Mouse (Mus musculus) cerebellum, postnatal 36 days (tissue): Measurements from ENCODE around the gene Srd5a1.
"Not testable (repeated sequence)": the region's sequence is repeated elsewhere in the genome, so short reads cannot be mapped to it uniquely, and the experiment has no call there.

Source experiments
- DNase-seq, 2 experiments: peaks; one replicate each; pipeline ENCODE4 v3.0.0; 2021 to 2022; ENCODE audit warnings: mixed read lengths in 2 of 2

Srd5a1 gene

DNA sequence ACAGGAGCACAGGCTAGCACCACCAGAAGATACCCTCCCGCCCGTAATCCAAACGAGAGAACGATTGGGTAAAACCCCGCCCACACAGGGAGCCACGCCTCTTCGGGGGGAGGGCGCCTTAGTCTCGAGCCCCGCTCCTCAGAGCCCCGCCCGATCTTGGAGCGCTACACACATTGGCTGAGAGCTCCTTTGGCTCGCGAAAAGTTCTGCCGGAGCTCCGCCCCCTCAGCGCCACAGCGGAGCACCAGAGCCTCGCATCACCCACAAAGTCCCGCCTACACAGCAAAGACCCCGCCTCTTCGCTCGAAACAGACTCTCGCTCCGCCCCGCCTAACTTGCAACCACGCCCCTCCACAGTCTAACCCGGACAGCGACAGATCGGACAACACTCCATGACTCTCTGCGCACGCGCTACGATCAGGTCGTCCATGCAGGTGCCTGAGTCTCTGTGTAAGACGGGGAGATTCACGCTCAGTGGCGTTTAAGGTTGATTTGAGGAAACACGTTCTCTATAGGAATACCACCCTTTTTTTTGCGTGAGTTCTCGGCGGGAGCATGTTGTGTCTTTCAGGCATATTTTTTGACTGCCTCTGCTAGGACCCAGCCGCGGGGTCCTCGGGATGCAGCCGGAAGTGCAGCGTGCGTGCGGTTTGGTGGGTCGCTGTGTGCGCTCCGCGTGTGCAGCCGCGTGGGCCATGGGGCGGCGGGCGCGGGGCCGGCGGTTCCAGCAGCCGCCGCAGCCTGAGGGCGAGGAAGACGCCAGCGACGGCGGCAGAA lies at the start of gene Srd5a1:
Srd5a1 (minus strand) TSS at position 45 of the 777 bp plus-strand sequence.
- peak; percentile 97 to 99 for DNase-seq

DNA sequence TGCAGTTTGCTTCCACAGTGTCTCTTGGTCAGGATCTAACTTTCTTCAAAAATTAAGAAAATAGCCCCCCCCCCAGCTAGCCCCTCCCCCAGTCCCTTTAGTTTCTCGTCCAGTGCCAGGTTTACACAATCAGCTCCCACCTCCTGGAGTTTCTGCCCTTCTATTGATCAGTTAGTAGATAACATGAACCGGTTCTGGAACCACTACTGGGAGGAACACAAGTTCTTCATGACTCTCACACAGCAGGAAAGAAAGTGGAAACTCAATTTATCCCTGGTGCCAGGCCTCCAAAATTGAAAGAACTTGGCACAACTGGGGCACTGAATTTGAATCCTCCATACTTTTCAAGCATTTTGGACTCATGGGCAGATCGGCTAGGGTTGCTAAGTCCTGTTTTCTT lies 43.3 kb upstream of the Srd5a1 start:
- no peak for DNase-seq

DNA sequence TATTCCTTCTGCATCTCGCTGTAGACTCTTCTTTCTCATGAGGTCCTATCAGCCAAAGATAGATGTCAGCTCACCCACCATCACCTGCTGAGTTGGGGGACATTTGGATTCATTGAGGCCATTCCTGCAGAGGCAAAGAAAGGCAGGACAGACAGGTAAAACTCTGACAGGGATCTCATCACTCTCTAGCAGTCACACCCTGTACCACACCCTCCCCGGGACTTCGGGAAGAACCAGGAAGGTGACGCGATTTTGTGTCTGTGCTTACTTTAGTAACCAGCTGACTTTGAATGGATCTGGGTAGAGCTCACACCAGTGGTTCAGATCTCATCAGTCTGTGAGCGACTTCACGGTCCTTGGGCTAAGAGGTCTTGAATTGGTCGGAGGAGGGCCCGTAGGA lies 35.2 kb upstream of the Srd5a1 start:
- no peak for DNase-seq

DNA sequence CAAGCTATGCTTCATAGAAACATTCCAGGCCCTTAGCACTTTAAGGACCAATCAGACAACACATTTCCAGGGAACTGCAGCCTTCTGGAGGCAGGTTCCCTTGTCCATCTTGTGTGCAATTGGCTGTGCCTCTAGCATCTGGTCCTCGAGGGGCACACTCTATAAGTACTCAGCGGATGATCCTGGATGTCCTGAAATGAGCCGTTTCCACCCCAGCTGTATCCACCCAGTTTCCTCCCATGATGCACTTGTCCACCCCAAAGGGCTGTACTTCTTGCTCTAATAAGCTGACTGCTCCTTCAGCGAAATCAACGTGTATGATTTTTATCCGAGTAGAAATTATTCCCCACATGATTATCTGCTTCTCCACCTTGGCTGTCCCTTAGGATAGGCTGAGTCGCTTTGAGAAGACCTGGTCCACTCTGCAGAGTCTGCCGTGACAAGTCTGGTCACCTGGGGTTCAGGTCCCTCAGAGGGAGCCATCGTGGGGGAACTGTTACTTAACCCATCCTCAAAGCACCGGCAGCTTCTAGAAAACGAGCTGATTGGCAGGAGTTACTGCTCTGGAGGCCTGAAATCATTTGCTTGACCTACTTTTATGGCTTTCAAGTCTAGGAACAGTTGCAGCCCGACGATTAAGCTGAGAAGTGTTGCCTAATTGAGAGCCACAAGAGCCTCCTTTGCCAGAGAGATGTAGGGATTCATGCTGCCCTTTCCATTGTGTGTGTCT lies 34.6 kb upstream of the Srd5a1 start:
- no peak for DNase-seq

DNA sequence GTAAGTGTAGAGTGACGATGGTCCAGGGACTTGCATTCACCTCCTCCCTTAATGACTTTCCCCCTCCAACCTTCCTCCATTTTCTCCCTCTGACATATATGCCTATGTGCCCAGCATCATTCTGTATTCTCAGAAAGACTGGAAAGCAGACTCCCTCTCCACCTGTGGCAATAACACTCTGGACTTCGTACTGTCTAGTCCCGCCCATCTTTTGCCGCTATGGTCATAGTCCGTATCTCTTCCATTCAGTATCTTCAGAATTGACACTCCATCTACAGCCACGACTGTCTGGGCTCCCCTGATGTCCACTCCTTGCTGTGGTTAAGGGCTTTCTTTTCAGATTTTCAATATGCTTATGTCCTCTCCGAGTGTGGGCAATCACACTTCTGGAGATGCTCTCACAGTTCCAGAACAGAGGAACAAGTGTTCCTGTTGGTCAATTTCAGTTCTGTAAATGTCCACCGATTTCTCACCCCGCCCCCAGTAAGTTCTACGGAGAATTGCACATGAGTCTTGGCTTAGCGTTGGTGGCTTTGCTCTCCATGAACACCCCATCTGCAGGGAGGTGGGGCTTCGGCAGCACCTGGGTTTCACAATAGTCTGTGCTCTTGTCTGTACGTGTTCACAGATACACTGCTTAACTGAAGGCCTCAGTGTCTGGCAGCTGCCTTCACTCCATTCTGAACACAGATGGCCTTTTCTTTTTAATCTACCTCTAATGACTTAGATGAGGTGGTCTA lies 33.4 kb upstream of the Srd5a1 start:
- DNase-seq = no peak

DNA sequence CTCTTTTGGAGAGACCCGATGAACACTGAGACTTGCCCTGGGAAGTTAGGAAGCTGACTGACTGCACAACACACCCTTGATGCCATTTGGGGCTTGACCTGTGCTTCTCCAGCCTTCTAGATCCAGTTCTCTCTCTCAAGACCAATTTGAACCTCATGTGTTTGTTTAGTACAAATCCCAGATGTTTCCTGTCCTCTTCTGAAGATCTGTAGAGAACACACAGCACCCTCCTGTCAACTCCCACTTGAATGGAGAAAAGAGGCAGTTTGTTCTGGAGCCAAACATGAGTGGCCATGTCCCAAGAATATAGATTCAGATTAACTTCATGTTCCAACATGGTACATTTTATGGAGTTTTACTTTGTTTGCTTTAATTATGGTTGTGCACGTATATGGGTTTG lies 32.7 kb upstream of the Srd5a1 start:
- no peak for DNase-seq

DNA sequence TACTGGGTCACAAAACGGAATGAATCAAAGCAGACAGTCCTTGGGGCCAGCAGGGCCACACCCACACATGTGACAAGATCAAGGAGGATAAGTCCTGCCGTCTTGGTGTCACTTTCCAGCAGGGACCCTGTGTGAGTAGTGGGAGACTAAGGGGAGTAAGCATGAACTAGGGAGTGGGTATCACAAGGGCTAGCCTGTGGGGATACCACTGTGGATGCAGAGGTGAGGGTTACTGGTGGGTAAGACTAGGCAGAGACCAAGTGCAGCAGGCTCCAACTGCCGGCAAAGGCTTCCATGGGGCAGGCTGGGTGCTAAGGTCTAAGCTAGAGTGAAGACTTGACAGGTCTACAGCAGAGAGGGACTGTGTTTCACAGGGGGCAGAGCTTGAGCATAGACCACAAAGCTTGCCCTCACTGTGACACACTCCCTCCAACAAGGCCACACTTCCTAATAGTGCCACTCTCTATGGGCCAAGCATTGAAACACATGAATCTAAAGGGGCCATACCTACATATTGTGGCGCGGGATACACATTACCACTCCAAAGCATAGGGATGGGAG lies 31.5 kb upstream of the Srd5a1 start:
- no peak for DNase-seq

DNA sequence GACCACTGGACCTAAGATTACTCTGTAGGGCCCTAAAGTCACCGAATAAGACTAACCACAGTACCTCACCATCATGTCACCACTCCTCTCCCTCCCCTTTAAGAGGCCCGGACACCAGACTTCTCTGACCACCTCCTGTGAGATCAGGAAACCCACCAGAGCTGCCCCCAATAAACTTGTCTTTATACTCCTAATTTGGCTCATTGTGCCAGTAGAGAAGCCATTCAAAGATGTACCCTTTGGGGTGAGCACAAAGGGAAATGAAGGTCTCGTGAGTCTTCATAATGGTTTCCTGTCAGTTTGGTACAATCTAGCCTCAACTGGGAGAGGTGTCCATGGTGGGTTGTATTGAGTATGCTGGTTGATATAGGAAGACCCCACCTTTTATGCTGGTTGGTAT lies 29.8 kb upstream of the Srd5a1 start:
- DNase-seq = no peak

DNA sequence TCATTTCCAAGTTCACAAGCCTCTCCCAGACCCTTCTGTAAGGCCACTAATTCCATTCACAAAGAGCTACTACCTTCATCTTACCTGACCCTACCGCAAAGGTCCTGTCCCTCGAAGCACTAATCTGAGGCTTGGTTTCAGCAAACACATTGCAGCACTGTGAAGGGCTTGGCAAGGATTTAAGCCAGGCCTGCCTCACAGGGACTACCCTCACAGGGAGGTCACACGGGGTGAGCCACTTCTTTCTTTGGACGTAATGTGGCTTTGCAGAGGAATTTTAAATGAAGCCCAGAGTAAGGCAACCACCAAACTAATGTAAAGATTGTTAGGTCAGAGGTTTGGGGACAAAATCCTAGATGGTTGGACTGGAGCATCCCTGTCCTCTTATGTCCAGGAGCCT lies 29.3 kb upstream of the Srd5a1 start:
- DNase-seq = no peak

DNA sequence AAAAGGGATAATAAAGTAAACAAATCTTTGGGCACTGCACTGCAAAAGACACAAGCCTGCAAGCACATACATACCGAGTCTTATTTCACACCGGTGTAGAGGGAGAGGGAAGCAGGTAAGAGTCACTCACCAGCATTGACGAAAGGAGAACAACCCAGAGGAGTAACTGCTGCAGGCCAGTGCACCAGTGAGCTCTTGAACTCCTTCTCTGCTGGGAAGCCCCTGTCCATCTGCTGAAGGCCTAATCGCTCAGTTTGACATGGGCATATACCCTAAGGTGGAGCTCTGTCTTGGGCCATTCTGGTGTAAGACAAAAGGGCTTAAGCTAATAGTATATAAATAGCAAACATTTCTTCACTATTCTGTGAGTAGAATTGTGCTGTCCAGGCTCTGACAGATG lies 28.9 kb upstream of the Srd5a1 start:
- no peak for DNase-seq

DNA sequence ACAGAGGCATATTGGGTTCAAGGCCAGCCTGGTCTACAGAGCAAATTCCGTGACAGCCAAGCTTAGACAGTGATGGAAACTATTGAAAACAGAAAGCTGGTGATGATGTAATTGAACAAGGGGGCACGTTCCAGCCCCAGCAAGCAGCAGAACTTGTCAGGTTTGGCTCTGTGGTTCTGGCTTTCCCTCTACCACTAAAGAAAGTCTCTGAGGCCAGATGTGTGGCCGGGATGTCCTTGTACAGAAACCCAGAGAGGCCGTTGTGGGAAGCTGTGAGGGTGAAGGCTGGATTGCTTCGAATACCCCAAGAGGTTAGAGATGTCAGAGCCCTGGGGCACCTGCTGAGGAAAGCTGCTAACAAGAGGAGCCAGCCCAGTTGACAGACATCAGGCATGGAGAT lies 28.0 kb upstream of the Srd5a1 start:
- DNase-seq = no peak

DNA sequence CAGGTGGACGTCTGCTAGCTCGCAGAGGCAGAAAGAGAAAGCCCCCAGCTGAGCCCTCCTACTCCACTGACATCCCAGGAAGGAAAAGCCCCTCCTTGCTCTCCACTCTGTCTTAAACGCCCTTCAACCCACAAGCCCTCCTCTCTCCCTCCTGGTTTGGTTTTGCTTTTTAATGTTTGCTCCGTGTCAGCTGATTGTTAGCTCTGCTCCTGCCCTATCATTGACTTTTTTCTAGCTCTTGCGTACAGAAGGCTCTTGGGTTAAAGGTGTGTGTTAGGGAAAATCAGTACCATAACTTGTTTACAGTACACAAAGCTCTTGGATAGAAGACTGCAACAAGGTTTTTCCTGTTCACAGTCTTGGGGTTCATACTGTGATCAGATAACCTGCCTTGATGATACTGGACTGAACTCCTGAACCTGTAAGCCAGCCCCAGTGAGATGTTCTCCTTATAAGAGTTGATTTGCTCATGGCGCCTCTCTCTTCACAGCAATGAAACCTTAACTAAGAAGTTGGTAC lies 26.9 kb upstream of the Srd5a1 start:
- DNase-seq = no peak

DNA sequence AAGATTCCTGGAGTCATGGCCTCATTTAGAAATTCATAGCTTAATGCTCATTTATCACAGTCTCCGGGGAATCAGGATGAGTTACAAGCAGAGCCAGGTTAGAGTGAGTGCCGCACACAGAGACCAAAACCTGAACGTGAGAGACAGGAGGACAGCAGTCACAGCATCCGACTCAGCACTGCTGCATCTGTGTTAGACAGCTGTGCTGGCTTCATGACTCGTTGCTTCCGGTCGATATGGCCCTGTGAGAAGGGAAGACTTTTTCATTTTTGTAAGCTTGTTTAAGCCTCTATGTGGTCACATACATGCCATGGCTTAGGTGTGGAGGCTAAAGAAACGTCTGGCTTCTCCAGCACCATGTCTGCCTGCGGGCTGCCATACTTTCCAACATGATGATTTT lies 26.4 kb upstream of the Srd5a1 start:
- no peak for DNase-seq

DNA sequence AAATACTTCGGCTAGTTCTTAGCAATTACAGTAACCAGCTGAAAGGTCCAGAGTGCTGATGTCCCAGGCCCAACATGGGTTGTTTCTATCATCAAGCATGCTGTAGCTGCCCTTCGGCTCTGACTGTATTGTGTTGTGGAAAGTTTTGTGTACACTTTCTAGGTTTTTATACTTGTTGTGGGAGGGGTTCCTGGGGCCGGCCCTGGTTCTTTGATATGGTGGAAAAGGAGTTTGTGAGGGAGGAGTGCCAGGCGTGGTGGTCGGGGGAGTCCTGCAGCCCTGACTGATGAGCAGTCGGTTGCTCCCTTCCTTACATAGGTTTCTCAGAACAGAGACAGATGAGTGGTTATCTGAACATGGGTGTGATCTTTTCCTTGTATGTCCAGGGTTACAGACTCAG lies 25.6 kb upstream of the Srd5a1 start:
- DNase-seq = no peak

DNA sequence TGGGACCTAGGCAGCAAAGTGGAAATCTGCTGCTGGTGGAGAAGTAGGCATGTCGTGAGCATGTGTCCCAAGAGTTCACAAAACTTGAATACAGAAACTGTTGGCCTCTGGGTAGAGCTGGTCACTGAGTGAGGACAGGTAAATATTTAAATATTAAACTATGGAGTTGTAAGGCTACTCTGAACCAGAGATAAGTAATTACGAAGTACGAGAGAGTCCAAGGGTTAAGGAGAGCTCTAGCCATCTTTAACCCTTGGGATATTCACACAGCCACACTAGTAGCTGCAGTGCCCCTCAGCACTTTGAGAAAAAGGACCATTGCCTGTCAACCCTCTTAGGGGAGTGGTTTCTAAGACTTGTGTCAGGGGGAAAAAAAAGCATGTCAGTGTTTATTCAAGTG lies 25.1 kb upstream of the Srd5a1 start:
- DNase-seq = no peak

DNA sequence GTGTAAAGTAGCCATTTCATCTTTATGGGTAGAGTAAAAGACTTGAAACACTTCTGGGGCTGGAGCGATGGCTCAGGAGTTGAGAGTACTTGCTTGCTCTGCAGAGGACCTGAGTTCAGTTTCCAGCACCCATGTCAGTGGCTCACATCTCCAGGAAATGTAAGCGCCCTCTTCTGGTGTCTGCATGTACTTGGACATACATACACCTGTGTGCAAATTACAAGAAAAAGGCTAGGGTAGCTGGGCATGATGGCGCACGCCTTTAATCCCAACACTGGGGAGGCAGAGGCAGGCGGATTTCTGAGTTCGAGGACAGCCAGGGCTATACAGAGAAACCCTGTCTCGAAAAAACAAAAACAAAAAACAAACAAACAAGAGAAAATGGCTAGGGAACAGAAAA lies 24.6 kb upstream of the Srd5a1 start:
- DNase-seq = not testable (repeated sequence)

DNA sequence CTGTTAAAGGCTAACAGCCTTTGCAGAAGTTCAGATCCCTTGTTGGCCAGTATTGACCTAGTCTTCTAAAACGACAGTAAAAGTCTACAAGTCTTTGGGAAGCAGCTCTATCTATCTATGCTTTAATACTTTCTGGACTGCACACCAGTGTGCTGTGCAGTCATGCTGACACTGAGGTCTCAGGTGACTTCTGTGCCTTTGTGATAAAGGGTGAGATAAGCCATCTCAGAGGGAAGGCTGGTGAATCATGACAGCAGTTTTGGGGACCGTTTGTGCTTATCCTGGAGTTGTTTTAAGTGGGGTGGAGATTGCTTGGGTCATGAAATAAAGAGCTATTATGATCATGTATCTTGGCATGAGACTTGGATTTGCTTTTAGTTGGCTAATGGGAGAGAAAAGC lies 22.7 kb upstream of the Srd5a1 start:
- no peak for DNase-seq

DNA sequence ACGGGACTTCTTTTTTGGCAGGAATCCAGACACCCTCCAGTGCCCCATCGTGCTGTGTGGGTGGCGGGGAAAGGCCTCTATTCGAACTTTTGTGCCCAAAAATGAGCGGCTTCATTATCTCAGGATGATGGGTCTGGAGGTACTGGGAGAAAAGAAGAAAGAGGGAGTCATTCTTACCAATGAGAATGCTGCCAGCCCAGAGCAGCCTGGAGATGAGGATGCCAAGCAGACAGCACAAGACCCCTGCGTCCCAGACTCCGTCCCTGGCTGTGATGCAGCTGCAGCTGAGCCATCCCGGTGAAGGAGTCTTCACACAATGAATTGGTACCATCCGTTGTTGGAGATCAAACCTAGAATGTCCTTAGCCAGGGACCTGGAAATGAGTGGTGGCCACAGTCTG lies 22.3 kb upstream of the Srd5a1 start:
- no peak for DNase-seq

DNA sequence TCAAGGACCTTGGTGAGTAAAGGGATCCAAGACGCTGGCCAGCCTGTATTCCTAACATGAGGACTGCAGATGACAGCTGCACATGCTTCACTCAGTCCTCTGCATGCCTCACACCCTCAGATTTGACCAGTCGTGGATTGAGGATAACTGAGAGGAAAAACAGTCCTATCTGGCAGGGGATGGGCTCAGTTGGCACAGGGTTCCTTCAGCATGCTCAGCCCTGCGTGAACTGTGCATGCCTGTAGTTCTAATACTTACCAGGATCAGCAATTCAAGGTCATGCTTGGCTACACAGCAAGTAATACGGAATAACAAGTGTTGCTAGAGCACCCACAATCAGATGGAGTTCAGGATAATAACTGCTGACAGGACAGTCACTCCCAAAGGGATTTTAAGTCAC lies 20.4 kb upstream of the Srd5a1 start:
- no peak for DNase-seq

DNA sequence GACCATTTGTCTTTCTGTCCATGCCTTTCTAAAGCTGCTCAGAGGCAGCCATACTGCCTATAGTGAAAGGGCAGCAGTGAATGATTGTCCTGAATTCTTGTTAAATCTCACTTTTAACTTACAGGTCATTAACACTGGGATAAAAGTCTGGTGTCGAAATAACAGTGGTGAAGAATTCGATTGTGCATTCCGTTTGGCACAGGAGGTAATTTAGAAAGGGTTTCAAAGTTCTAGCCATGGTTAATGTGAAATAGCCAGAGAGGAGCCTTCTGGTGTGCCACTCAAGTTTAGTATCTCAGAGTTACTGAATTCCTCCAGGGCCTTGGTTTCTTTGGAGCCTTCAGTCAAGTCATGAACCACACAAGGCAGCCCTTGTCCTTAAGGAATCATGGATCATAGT lies 19.9 kb upstream of the Srd5a1 start:
- no peak for DNase-seq

DNA sequence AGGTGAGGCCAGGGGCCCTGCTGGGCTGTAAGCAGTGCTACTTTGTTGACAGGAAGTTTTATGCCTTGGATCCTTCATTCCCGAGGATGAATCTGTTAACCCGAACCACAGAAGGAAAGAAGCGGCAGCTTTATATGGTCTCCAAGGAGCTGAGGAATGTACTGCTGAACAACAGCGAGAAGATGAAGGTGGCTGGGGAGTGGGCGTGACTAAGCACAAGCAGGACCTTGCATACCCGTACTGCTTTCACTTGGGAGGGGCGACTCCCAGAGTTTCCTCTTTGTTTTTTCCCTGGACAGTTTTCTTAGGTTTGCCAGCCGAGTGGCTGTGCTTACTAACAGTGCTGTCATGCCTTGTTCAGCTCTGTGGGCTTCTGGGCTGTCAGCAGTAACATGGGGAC lies 19.3 kb upstream of the Srd5a1 start:
- DNase-seq = no peak

DNA sequence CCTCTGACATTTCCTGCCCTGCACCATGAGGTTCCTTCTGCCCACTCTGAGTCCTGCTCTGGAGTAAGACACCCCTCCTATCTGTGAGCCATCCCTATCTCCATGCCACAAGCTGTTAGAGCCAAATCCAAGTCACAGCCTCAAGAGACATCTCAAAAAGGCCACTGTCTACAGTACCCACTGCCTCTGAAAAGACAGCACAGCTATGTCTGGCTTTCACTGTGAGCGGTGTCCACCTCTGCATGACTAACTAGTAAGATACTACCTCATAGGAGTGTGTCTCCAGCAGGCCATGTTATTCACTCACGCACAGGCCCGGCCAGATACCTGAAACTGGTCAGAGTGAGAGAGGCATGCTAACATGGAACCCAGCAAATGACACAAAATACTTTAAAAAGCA lies 16.7 kb upstream of the Srd5a1 start:
- DNase-seq = no peak

DNA sequence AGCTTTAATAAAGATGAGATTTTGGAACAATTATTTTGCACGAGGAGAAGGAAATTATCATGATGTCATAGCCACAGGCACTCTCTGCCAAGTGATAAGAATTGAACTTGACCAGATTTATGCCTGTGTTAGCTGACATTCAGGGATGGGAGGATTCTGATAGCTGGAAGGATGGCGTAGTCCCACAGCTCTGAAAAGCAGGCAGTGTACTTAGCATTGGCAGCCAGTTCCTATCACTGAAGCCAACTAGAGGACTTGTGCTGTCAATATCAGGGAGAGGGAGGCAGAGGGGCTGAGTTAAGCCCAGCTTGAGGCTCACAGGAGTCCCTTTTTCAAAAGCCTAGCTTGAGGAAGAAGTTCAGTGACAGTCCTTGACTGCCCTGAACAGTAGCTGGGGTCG lies 13.3 kb upstream of the Srd5a1 start:
- DNase-seq = no peak
